Mouse (Mus musculus) kidney, adult 2 months (tissue): ENCODE data around the gene Slc17a6.

ENCODE experiments used
- CTCF ChIP-seq: fragments of 200-500 bp; conservative IDR thresholded peaks from 2 replicates; pipeline ENCODE4 v1.5.1; 2011; ENCODE audit warnings: low read depth, mild to moderate bottlenecking, control low read depth, low read length, moderate library complexity, mixed read lengths; ENCODE audit not compliant: insufficient read depth, insufficient read length
- POLR2A ChIP-seq: fragments of 200-500 bp; IDR thresholded peaks from one replicate; pipeline ENCODE4 v1.6.1; 2011; ENCODE audit warnings: low read depth, low read length, control low read depth

GRCm38 (mm10) chr7:51627666-51628065 is 5.9 kb downstream of the Slc17a6 start:
- no peak for TF ChIP-seq CTCF
- TF ChIP-seq POLR2A = no peak
